Mouse (Mus musculus) telencephalon, adult 2 months (tissue): ENCODE data around the gene Wdr49.
A peak's percentile ranks its signal among the peaks of the same experiment; 100 is the strongest.

Experiments used
- DNase-seq: peaks from one replicate; pipeline ENCODE4 v3.0.0-alpha.2; 2011; ENCODE audit warnings: low read depth, low spot score

Wdr49 gene

GRCm38 (mm10) chr3:75482056-75482455 lies at the start of gene Wdr49:
Wdr49 (minus strand) TSS chr3:75482156.
- DNase-seq = no peak

- no peak for DNase-seq
Measured at GRCm38 (mm10) chr3:75531074-75531473, 49.1 kb upstream of the Wdr49 start.

DNA sequence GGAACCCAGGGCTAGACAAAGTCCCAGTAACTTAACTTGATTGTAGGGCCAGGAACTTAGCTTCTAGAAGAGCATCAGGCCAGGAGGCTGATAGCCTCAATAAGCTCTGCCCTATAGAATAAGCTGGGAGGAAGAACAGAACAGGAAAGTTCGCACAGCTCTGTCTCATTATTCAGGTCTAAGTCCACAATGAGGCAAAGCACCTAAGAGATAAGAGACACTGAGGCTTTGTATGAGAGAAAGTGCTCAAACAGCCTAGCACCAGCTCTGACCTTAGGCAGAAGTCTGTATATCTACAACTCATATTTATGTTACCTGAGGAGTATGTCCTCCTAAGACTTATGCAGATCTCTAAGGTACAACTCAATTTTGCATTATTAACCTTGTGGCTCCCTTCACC lies 40.6 kb upstream of the Wdr49 start:
- DNase-seq = no peak

GRCm38 (mm10) chr3:75521314-75521713 lies 39.4 kb upstream of the Wdr49 start:
- no peak for DNase-seq

- DNase-seq = no peak
Measured at GRCm38 (mm10) chr3:75517631-75518250, 35.8 kb upstream of the Wdr49 start.

- DNase-seq = no peak
Measured at GRCm38 (mm10) chr3:75498961-75499960, 17.3 kb upstream of the Wdr49 start.

- no peak for DNase-seq
Measured at GRCm38 (mm10) chr3:75492913-75493312, 11.0 kb upstream of the Wdr49 start.

DNA sequence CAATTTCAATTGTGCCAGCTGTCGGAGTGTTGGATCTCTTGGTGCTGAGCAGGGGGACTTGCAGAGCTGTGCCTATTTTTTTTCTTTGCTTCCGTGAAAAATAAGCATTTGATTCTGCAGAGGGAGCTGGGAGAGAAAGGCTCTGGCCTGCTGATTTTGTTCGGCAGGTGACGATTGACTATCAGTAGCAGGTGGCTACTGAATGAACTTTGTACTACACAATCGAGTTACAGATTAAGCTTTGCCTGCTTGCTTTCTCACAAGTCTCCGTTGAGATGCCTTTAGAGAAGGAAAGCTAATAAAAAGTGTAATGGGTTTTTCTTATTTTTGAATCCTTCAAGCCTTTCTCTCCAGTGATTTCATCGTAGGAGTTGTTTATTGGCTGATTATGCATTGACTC lies 6.8 kb downstream of the Wdr49 start:
- peak; percentile 8 for DNase-seq

- no peak for DNase-seq
Measured at GRCm38 (mm10) chr3:75474657-75475056, 7.3 kb downstream of the Wdr49 start.

- DNase-seq = no peak
Measured at GRCm38 (mm10) chr3:75468154-75468553, 13.8 kb downstream of the Wdr49 start.

DNA sequence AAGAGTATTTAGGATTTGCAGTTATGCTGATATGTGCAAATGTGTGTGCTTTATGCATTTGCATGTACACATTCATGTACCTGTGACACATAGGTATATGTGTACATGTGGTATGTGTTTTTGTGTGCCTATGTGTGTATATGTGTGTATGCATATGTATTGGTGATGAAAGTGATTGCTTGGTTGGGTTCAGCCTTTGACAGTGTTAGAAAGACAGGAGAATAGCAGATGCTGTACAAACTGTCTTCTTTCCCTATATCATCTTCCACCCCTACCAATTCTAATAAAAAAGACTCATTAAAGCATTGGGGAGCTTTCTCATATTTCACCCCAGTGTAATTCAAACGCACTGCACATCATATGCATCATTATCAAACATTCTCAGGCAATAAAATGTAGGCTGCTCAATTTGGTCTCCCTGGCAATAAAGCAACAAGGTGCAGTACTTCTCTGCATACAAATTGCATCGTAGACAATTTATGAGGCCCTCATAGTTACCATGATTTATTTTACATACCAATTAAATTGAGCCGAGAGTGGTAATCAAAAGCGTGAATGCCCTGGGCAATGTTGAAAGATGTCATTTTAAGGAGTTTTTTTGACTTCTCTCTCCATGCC lies 51.3 kb downstream of the Wdr49 start:
- DNase-seq = no peak

- DNase-seq = no peak
Measured at GRCm38 (mm10) chr3:75395918-75396317, 86.0 kb downstream of the Wdr49 start.

GRCm38 (mm10) chr3:75395121-75395895 lies 86.6 kb downstream of the Wdr49 start:
- DNase-seq = no peak

DNA sequence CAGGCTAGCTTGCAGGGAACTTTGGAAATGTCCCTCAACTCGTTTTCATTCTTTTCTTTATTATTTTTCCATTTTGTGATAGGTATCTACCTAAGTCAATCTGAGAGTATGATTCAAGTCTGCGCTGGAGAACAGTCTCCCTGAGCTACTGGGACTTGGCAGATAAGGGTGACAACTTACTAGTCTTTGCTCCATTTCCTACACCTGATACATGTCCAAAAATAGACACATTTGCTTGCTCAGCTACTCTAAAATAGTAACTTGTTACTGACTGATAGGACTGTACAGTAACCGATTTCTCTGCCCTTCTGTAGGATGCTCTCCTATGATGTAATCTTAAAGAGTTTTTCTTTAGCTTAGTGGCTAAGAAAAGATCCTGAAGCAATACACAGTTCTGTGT lies 87.5 kb downstream of the Wdr49 start:
- no peak for DNase-seq

DNA sequence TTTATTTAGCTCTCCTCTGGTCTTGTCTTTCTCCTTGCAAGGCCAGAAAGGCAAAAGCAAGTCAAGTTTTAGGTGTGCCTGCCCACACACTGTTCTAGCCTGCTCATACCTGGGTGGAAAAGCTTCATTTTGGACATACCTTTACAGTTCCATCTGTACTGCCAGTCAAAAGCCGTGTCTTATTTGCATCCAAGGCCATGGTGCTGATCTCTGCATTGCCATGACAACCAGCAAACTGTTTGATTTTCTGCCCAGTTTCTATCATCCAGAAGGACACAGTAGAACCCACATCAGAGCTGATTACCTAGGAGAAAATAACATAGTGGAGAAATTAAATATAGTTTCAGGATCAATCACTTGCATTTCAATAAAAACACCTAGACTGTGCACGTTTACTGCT lies 100.2 kb downstream of the Wdr49 start:
- DNase-seq = no peak

- DNase-seq = no peak
Measured at GRCm38 (mm10) chr3:75353972-75354371, 128.0 kb downstream of the Wdr49 start.

- no peak for DNase-seq
Measured at GRCm38 (mm10) chr3:75337196-75337595, 144.8 kb downstream of the Wdr49 start.

DNA sequence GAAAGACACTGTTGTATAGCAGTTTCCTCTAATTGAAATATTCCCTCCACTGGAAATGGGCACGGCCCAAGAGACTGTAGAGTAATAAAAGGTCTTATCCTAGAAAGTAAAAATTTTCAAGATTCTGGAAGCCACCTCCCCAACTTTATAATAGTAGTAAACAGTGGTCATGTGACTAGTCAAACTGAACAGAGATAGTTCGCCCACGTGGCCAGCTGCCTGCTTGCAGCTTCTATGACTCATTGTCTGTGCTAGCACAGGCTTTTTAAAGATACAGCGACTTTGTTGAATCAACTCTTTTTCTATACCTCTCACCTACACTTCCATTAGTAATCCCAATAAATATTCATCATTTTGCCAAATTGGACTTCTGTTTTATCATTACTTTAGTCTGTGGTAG lies 161.0 kb downstream of the Wdr49 start:
- DNase-seq = peak; percentile 39

- no peak for DNase-seq
Measured at GRCm38 (mm10) chr3:75308861-75309260, 173.1 kb downstream of the Wdr49 start.

GRCm38 (mm10) chr3:75308228-75308627 lies 173.7 kb downstream of the Wdr49 start:
- no peak for DNase-seq

DNA sequence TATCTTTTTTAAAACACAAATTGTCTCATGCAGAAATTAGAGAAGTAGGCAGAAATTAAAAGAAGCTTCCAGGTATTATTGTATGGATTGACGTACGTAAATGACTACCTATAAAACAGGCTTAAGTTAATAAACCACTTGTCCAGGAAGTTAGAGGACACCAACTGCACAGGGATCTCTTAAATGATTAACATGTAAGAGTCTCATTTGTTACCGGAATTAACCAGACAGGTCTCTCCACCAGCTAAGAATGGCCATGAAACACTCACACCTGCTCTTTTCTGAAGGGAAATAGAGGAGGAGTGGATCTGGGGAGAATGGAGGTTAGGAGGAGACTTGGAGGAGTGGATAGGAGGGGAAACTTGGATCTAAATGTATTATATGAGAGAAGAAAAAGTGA lies 176.4 kb downstream of the Wdr49 start:
- DNase-seq = no peak

- no peak for DNase-seq
Measured at GRCm38 (mm10) chr3:75304621-75305020, 177.3 kb downstream of the Wdr49 start.
